Mouse (Mus musculus): ENCODE measurements around the gene Rangrf. TPM values are rescaled to one million over a fixed set of nuclear protein-coding genes. Genes with fewer than 3 reads are reported as not detected.
"Not testable (repeated sequence)": the region's sequence is repeated elsewhere in the genome, so short reads cannot be mapped to it uniquely, and the experiment has no call there.

The Rangrf gene
- 10 to 100 TPM; 15.7 to 17.0 TPM for total RNA-seq (2021)
- long read RNA-seq, experiment 1, partial matches to known transcripts, result 0 of 5 reads
- long read RNA-seq, experiment 1, other reads (novel, unspliced or antisense), result 3 of 5 reads
- long read RNA-seq, experiment 2, partial matches to known transcripts, result 2 of 5 reads
- long read RNA-seq, experiment 2, other reads (novel, unspliced or antisense), result 1 of 5 reads

GRCm38 (mm10) chr11:68975085-68975484, at the start of gene Rangrf:
TSS of gene Rangrf (minus strand) at chr11:68975185.
- TF ChIP-seq CTCF (IDR thresholded peaks at IDR 0.05), result no peak
- DNase-seq (ENCODE audit: extremely low spot score in 1 of 2, low spot score in 2 of 2), result no peak
- intact Hi-C loops (cut with DNase I), result no loop called here
- Histone ChIP-seq H3K27ac (no peak within 1 kb of the TSS), H3K4me3 (peak within 1 kb of the TSS; percentile 61)

- no peak for TF ChIP-seq CTCF (IDR thresholded peaks at IDR 0.05)
- intact Hi-C loops (cut with DNase I), result no loop called here
- Histone ChIP-seq H3K4me3 (no peak overlapping the region), H3K27ac (no peak overlapping the region)
- no peak for DNase-seq (ENCODE audit: extremely low spot score in 1 of 2, low spot score in 2 of 2)
These were observed 45.7 kb upstream of the Rangrf start for GRCm38 (mm10) chr11:69020691-69021090.

GRCm38 (mm10) chr11:69016755-69017154, 41.8 kb upstream of the Rangrf start:
- no peak for TF ChIP-seq CTCF (IDR thresholded peaks at IDR 0.05)
- peak overlapping the region; percentile 63 for H3K4me3 ChIP-seq
- intact Hi-C loops (cut with DNase I), result loop anchor here (2.0 kb wide), 1 partner anchor 20 kb away; no protein-coding TSS in a partner anchor

GRCm38 (mm10) chr11:69015644-69016441, 40.9 kb upstream of the Rangrf start, which contains the start of gene Ctc1:
TSS of gene Ctc1 (plus strand) at chr11:69015911.
- intact Hi-C loops (cut with DNase I), result loop anchor here (2.0 kb wide), 1 partner anchor 21 kb away; no protein-coding TSS in a partner anchor
- H3K27ac ChIP-seq, result peak within 1 kb of the TSS; percentile 91
- peak within 1 kb of the TSS; percentile 63 for H3K4me3 ChIP-seq
- peak; percentile 76 for TF ChIP-seq CTCF (IDR thresholded peaks at IDR 0.05)
- peak; percentile 87 to 89 for DNase-seq (ENCODE audit: extremely low spot score in 1 of 2, low spot score in 2 of 2)

More at GRCm38 (mm10) chr11:69016755-69017154, 41.8 kb upstream of the Rangrf start:
- DNase-seq (ENCODE audit: extremely low spot score in 1 of 2, low spot score in 2 of 2), result no peak
- no peak overlapping the region; the same call in 1 of the 2 replicates for H3K27ac ChIP-seq

- DNase-seq (ENCODE audit: extremely low spot score in 1 of 2, low spot score in 2 of 2), result peak; percentile 82
- Histone ChIP-seq H3K27ac (peak overlapping the region; percentile 91), H3K4me3 (peak overlapping the region; percentile 64)
- no peak for TF ChIP-seq CTCF (IDR thresholded peaks at IDR 0.05)
- intact Hi-C loops (cut with DNase I), result no loop called here
These were observed 37.2 kb upstream of the Rangrf start for GRCm38 (mm10) chr11:69012071-69012601.

- intact Hi-C loops (cut with DNase I); H3K4me3 ChIP-seq; H3K27ac ChIP-seq; DNase-seq (ENCODE audit: extremely low spot score in 1 of 2, low spot score in 2 of 2): not testable (repeated sequence)
- TF ChIP-seq CTCF (IDR thresholded peaks at IDR 0.05), result peak; percentile 2; the same call in 1 of the 2 replicates
These were observed 36.5 kb upstream of the Rangrf start for GRCm38 (mm10) chr11:69011445-69011844.

GRCm38 (mm10) chr11:69010400-69011323, 35.7 kb upstream of the Rangrf start:
- TF ChIP-seq CTCF (IDR thresholded peaks at IDR 0.05), result no peak
- intact Hi-C loops (cut with DNase I), result no loop called here
- no peak overlapping the region for H3K27ac ChIP-seq
- no peak overlapping the region for H3K4me3 ChIP-seq
- no peak for DNase-seq (ENCODE audit: extremely low spot score in 1 of 2, low spot score in 2 of 2)

- intact Hi-C loops (cut with DNase I), result no loop called here
- no peak for TF ChIP-seq CTCF (IDR thresholded peaks at IDR 0.05)
These were observed 34.5 kb upstream of the Rangrf start for GRCm38 (mm10) chr11:69009508-69009907.

GRCm38 (mm10) chr11:69008182-69009121, 33.5 kb upstream of the Rangrf start, which contains the start of gene Pfas:
TSS of gene Pfas (minus strand) at chr11:69008460.
- peak; percentile 0 for TF ChIP-seq CTCF (IDR thresholded peaks at IDR 0.05)
- Histone ChIP-seq H3K4me3 (peak within 1 kb of the TSS; percentile 53), H3K27ac (peak within 1 kb of the TSS; percentile 41; the same call in 1 of the 2 replicates)
- intact Hi-C loops (cut with DNase I), result no loop called here
- DNase-seq (ENCODE audit: extremely low spot score in 1 of 2, low spot score in 2 of 2), result peak; percentile 92 to 94

More at GRCm38 (mm10) chr11:69009508-69009907, 34.5 kb upstream of the Rangrf start:
- DNase-seq (ENCODE audit: extremely low spot score in 1 of 2, low spot score in 2 of 2), result no peak
- Histone ChIP-seq H3K4me3 (no peak overlapping the region), H3K27ac (no peak overlapping the region)

GRCm38 (mm10) chr11:69006575-69006974, 31.6 kb upstream of the Rangrf start:
- H3K27ac ChIP-seq; DNase-seq (ENCODE audit: extremely low spot score in 1 of 2, low spot score in 2 of 2); H3K4me3 ChIP-seq; intact Hi-C loops (cut with DNase I): not testable (repeated sequence)

Measured in left cerebral cortex, adult 2 months (tissue).